Mouse (Mus musculus) lung, embryonic 14.5 days (tissue): ENCODE measurements around the gene Slc13a2. TPM values are rescaled to one million over a fixed set of nuclear protein-coding genes. Genes with fewer than 3 reads are reported as not detected.

Experiments used
- ATAC-seq: fragments of 200-750 bp; cut with Nextera tagmentation; 2 replicates; pipeline ENCODE4 v1.8.0; 2017; ENCODE audit warnings: mild to moderate bottlenecking, moderate TSS enrichment, moderate library complexity; ENCODE audit not compliant: insufficient read depth
- DNase-seq: peaks from one replicate; pipeline ENCODE4 v3.0.0-alpha.2; 2015
- H3K27ac ChIP-seq: fragments of 300-500 bp; sonication (generic); 2 replicates; pipeline ENCODE4 v1.5.1; 2014; ENCODE audit warnings: low read depth, mild to moderate bottlenecking, moderate library complexity
- H3K27me3 ChIP-seq: fragments of 300-500 bp; sonication (generic); 2 replicates; pipeline ENCODE4 v1.6.1; 2014; ENCODE audit warnings: low read length, control low read depth; ENCODE audit not compliant: insufficient read depth
- H3K36me3 ChIP-seq: fragments of 300-500 bp; sonication (generic); 2 replicates; pipeline ENCODE4 v1.6.1; 2014; ENCODE audit warnings: control low read depth; ENCODE audit not compliant: insufficient read depth
- H3K4me1 ChIP-seq: fragments of 300-500 bp; sonication (generic); 2 replicates; pipeline ENCODE4 v1.6.1; 2014; ENCODE audit warnings: antibody characterized with exemption, control low read depth; ENCODE audit not compliant: insufficient read depth
- H3K4me2 ChIP-seq: fragments of 300-500 bp; sonication (generic); 2 replicates; pipeline ENCODE4 v1.6.1; 2014; ENCODE audit warnings: mild to moderate bottlenecking
- H3K4me3 ChIP-seq: fragments of 300-500 bp; sonication (generic); 2 replicates; pipeline ENCODE4 v1.5.1; 2014; ENCODE audit warnings: low read depth, low read length
- H3K9ac ChIP-seq: fragments of 300-500 bp; sonication (generic); 2 replicates; pipeline ENCODE4 v1.6.1; 2014
- H3K9me3 ChIP-seq: fragments of 300-500 bp; sonication (generic); 2 replicates; pipeline ENCODE4 v1.6.1; 2016; ENCODE audit warnings: low read depth, low read length, control low read depth
- CTCF ChIP-seq: IDR thresholded peaks from 2 replicates; pipeline ENCODE4 v1.5.1; 2016; ENCODE audit warnings: antibody characterized with exemption, low read depth
- WGBS: fragments of 180-500 bp; shearing (Covaris S2); extraction: QIAGEN DNeasy Blood & Tissue Kit; methylation state at CpG from one replicate; pipeline ENCODE4 v1.1.7; 2014; 5-methylcytosine and 5-hydroxymethylcytosine counted together
- polyA plus RNA-seq: library from polyadenylated mRNA; unstranded; fragments of >200 nt; fragmentation: Nextera tagmentation; extraction: Ambion mirVana; gene quantifications from 2 replicates; pipeline ENCODE4 v1.2.1, GENCODE M21; 2014

Gene Slc13a2
- polyA plus RNA-seq, 1 experiment from 2014 or later, result not detected

GRCm38 (mm10) chr11:78347908-78348307 lies 74.1 kb downstream of the Slc13a2 start:
- ATAC-seq (no peak), DNase-seq (no peak)
- Histone ChIP-seq H3K4me2 (no peak overlapping the region), H3K9ac (no peak overlapping the region), H3K27me3 (no peaks in the 10 kb centered on the region), H3K9me3 (no peaks in the 10 kb centered on the region), H3K4me1 (peaks cover 19% of the 10 kb centered on the region; the same call in 1 of the 2 replicates), H3K27ac (no peak overlapping the region), H3K36me3 (peaks cover 13% of the 10 kb centered on the region), H3K4me3 (no peak overlapping the region)
- 73% methylated on average over 9 of the region's 9 CpGs for WGBS
- no peak for TF ChIP-seq CTCF

Other genes starting within 250 kb of the Slc13a2 start
- 15.3 and 17.2 TPM in 2 replicates for gene Nek8, start 245.5 kb downstream of the Slc13a2 start, polyA plus RNA-seq
- 19.2 and 21.6 TPM in 2 replicates for gene Tlcd1, start 245.5 kb downstream of the Slc13a2 start, polyA plus RNA-seq
- gene Rpl23a, start 238.6 kb downstream of the Slc13a2 start, polyA plus RNA-seq, result 1,638 and 1,710 TPM in 2 replicates
- gene Rab34, start 233.8 kb downstream of the Slc13a2 start, polyA plus RNA-seq, result 140 TPM in 2 replicates
- gene Proca1, start 228.8 kb downstream of the Slc13a2 start, polyA plus RNA-seq, result 2.8 TPM in 2 replicates
- 72.6 and 76.7 TPM in 2 replicates for gene Sdf2, start 176.5 kb downstream of the Slc13a2 start, polyA plus RNA-seq
- 25.8 and 27.9 TPM in 2 replicates for gene Supt6, start 176.2 kb downstream of the Slc13a2 start, polyA plus RNA-seq
- gene 2610507B11Rik, start 160.5 kb downstream of the Slc13a2 start, polyA plus RNA-seq, result 71.2 and 76.8 TPM in 2 replicates
- gene BC030499, start 131.4 kb downstream of the Slc13a2 start, polyA plus RNA-seq, result 0.45 and 0.66 TPM in 2 replicates
- gene Spag5, start 120.7 kb downstream of the Slc13a2 start, polyA plus RNA-seq, result 54.2 and 59.8 TPM in 2 replicates
- 4.4 and 5.0 TPM in 2 replicates for gene Aldoc, start 99.2 kb downstream of the Slc13a2 start, polyA plus RNA-seq
- gene Pigs, start 93.8 kb downstream of the Slc13a2 start, polyA plus RNA-seq, result 69.9 and 76.0 TPM in 2 replicates
- gene Unc119, start 78.7 kb downstream of the Slc13a2 start, polyA plus RNA-seq, result 36.8 and 43.1 TPM in 2 replicates
- not detected in 2 replicates for gene Foxn1, start 35.7 kb downstream of the Slc13a2 start, polyA plus RNA-seq
- gene Slc46a1, start 43.5 kb upstream of the Slc13a2 start, polyA plus RNA-seq, result 13.5 and 14.3 TPM in 2 replicates
- gene Sarm1, start 75.5 kb upstream of the Slc13a2 start, polyA plus RNA-seq, result 1.2 and 1.4 TPM in 2 replicates
- 0.20 and 0.50 TPM in 2 replicates for gene Vtn, start 76.9 kb upstream of the Slc13a2 start, polyA plus RNA-seq
- gene Sebox, start 81.2 kb upstream of the Slc13a2 start, polyA plus RNA-seq, result not detected in 2 replicates
- gene Tmem199, start 90.0 kb upstream of the Slc13a2 start, polyA plus RNA-seq, result 47.0 and 53.3 TPM in 2 replicates
- 148 and 153 TPM in 2 replicates for gene Poldip2, start 90.0 kb upstream of the Slc13a2 start, polyA plus RNA-seq
- 82.9 and 85.2 TPM in 2 replicates for gene Tnfaip1, start 114.1 kb upstream of the Slc13a2 start, polyA plus RNA-seq
- gene Ift20, start 114.1 kb upstream of the Slc13a2 start, polyA plus RNA-seq, result 119 and 134 TPM in 2 replicates
- gene Tmem97, start 128.6 kb upstream of the Slc13a2 start, polyA plus RNA-seq, result 102 and 108 TPM in 2 replicates